Mouse (Mus musculus) megakaryocyte, embryonic 14.5 days (primary cell): ENCODE results near the gene Jam3.

Experiments
- FLI1 ChIP-seq: IDR thresholded peaks from 2 replicates; pipeline ENCODE4 v1.6.1; 2012; ENCODE audit warnings: low read length, inconsistent platforms, mixed read lengths
- GATA1 ChIP-seq: IDR thresholded peaks from 3 replicates; pipeline ENCODE4 v1.6.1; 2012; ENCODE audit warnings: mixed read lengths, low read length, inconsistent platforms, borderline replicate concordance

DNA sequence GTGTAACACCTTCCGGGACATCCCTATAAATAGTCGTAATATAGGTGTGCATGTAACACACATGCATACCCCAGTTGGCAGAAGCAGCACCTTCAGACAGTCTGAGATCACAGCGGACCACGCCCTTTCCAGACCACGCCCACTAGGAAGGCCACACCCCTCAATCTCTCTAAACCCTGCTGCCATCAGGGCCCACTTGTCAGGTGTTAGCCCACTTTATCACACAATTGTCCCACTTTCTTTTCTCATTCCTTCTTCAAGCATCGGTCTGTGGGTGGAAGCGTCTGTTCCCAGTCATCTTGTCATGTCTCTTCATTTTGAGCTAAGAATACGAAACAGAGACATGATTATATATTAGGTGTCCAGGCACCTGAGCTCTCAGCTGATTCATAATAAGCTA, 35.2 kb upstream of the Jam3 start:
- TF ChIP-seq GATA1 (no peak), FLI1 (no peak)
